Mouse (Mus musculus): ENCODE data around the gene Fetub. TPM values are rescaled to one million over a fixed set of nuclear protein-coding genes. Genes with fewer than 3 reads are reported as not detected.

Fetub gene
- total RNA-seq, 2 experiments from 2014 or later, result not detected

- H3K4me3 ChIP-seq, result no peak overlapping the region
- TF ChIP-seq CTCF (IDR thresholded peaks at IDR 0.05), result no peak
- DNase-seq (ENCODE audit: extremely low spot score in 1 of 2, low spot score in 2 of 2), result no peak
- H3K27ac ChIP-seq, result no peak overlapping the region
- intact Hi-C loops (cut with DNase I), result no loop called here
Observed at GRCm38 (mm10) chr16:22888835-22889234, 29.3 kb upstream of the Fetub start.

DNA sequence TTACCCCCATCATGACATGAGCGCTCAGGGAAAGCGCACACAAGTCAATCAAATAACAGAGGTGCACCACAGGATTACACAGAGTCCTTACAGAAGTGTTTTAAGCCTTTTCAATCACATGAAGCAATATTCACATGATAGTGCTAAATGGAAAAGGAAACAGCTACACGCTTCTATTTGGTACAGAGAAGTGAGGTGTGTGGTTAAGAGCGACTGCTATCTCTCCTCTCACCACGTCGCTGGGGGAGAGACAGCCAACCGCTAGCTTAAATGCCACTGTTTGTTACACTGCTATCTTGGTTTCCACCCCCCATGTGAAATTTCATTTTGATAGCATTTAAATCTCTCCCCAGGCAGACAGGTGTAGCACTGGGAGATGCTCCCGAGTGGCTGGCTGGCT is 28.4 kb upstream of the Fetub start:
- Histone ChIP-seq H3K27ac (no peak overlapping the region), H3K4me3 (no peak overlapping the region)
- TF ChIP-seq CTCF (IDR thresholded peaks at IDR 0.05), result no peak
- intact Hi-C loops (cut with DNase I), result no loop called here
- no peak for DNase-seq (ENCODE audit: extremely low spot score in 1 of 2, low spot score in 2 of 2)

DNA sequence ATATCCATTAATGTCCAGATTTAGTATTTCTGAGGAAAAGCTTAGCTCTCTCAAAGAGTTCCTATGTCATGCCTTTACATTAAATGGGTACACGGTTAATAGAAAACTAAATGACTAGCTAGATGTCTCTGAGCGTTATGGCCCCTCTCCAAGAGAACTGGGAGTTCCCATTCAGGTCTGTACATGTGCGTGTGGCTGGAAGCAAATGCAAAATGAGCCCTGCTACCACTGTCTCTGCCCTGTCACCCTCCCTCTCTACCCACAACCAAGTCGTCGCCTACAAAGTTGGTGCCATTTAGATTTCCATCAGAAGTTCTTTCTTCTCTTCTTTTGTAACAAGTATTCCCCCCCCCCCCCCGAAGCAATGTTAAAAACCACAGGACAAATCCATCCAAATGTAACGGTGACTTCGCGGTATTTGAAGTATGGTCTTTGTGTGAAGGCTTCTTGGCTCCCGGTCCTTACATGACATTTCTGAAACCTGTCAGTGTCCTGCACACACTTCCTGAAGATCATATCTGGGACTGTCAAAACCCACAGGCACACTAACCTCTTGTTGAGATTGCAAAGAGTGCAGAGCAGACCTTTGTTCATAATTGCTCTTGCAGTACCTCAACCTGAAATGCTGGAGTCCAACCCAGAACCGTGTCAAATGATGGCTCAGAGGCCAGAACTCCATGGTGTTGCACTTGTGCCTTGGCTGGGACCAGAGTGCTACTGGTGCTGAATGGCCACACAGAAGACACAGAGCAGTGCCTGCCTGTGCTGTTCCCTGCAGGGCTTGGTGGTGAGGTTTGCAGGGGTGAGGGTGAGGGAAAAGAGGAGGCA is 27.2 kb upstream of the Fetub start, which contains the start of gene Ahsg:
TSS of gene Ahsg (plus strand) at position 595 of the 828 bp plus-strand sequence.
- Histone ChIP-seq H3K27ac (no peak within 1 kb of the TSS), H3K4me3 (no peak within 1 kb of the TSS)
- no peak for TF ChIP-seq CTCF (IDR thresholded peaks at IDR 0.05)
- intact Hi-C loops (cut with DNase I), result no loop called here
- no peak for DNase-seq (ENCODE audit: extremely low spot score in 1 of 2, low spot score in 2 of 2)

GRCm38 (mm10) chr16:22891733-22892154 is 26.4 kb upstream of the Fetub start:
- no peak overlapping the region for H3K4me3 ChIP-seq
- DNase-seq (ENCODE audit: extremely low spot score in 1 of 2, low spot score in 2 of 2), result no peak
- H3K27ac ChIP-seq, result no peak overlapping the region
- no peak for TF ChIP-seq CTCF (IDR thresholded peaks at IDR 0.05)
- intact Hi-C loops (cut with DNase I), result no loop called here

DNA sequence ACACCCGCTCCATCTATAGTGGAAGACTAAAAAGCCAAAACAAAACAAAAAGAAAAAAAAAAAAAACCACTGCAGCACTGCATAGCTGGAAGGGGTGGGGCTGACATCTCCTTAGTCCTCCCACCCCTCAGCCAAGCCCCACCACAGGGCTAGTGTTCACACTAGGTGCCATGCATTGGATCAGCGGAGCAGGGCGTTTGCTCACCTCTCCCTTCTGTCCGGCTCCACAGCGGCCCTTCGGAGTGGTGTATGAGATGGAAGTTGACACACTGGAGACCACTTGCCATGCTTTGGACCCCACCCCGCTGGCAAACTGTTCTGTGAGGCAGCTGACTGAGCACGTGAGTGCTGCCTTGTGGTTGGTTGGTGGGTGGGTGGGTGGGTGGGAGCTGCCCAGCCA is 24.0 kb upstream of the Fetub start:
- DNase-seq (ENCODE audit: extremely low spot score in 1 of 2, low spot score in 2 of 2), result no peak
- TF ChIP-seq CTCF (IDR thresholded peaks at IDR 0.05), result no peak
- Histone ChIP-seq H3K27ac (no peak overlapping the region), H3K4me3 (no peak overlapping the region)
- intact Hi-C loops (cut with DNase I), result no loop called here

DNA sequence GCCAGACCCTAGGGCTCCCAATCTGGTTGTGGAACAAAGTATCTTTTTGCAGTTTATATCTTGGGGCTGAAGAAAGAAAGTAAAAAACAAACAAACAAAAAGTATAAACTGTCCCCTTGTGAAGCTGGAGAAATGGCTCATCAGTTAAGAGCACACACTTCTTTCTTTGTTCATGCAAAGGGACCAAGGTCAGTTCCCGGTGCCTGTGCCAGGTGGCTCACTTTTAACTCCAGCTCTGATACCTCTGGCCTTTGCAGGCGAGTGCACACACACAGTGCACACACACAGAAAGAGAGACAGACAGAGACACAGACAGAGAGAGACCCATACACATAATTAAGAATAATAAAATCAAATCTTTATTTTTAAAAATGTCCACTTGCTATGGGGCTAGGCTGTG is 21.5 kb upstream of the Fetub start:
- no peak for DNase-seq (ENCODE audit: extremely low spot score in 1 of 2, low spot score in 2 of 2)
- H3K4me3 ChIP-seq, result no peak overlapping the region
- intact Hi-C loops (cut with DNase I), result no loop called here
- TF ChIP-seq CTCF (IDR thresholded peaks at IDR 0.05), result no peak
- H3K27ac ChIP-seq, result no peak overlapping the region

DNA sequence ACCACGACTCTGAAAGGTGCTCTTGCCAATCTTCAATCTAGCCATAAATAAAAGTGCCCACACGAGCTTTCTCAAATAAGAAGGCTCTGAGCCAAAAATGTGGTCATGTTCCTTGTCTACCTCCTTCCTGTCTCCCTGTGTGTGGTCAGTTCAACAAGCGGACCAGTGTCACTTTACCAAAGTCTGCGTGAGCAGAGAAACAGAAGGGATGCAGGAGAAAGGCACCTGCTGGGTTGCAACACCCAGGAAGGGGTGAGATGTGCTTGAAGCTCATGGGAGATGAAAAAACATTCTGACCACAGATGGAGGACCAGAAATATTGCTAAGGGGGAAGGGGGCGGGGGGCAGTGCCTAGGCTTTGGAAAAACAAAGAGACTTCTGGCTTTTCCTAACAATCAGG is 18.8 kb upstream of the Fetub start:
- H3K4me3 ChIP-seq, result no peak overlapping the region
- no peak overlapping the region for H3K27ac ChIP-seq
- DNase-seq (ENCODE audit: extremely low spot score in 1 of 2, low spot score in 2 of 2), result no peak
- intact Hi-C loops (cut with DNase I), result no loop called here
- no peak for TF ChIP-seq CTCF (IDR thresholded peaks at IDR 0.05)

GRCm38 (mm10) chr16:22899866-22900570 is 18.1 kb upstream of the Fetub start:
- no peak for TF ChIP-seq CTCF (IDR thresholded peaks at IDR 0.05)
- Histone ChIP-seq H3K27ac (no peak overlapping the region), H3K4me3 (no peak overlapping the region)
- DNase-seq (ENCODE audit: extremely low spot score in 1 of 2, low spot score in 2 of 2), result no peak
- intact Hi-C loops (cut with DNase I), result no loop called here

DNA sequence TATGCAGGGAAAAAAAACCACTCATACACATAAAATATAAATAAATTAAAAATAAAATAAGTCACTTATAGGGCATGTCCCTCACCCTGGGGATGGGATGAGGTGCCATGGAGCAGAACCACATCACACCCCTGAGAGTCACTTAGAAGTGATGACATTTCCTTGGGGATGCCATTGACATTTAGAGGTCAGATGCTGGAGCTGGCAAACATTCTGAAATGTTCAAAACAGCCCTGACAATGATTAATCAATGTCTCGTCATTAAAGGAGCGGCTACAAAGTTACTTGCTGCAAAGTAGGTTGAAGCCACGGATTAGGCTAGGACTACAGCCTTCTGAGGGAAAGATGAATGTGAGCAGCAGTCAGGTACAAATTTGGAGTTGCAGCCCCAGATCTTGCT is 16.8 kb upstream of the Fetub start:
- DNase-seq (ENCODE audit: extremely low spot score in 1 of 2, low spot score in 2 of 2), result no peak
- intact Hi-C loops (cut with DNase I), result no loop called here
- TF ChIP-seq CTCF (IDR thresholded peaks at IDR 0.05), result no peak
- Histone ChIP-seq H3K4me3 (no peak overlapping the region), H3K27ac (no peak overlapping the region)

GRCm38 (mm10) chr16:22909290-22909689 is 8.8 kb upstream of the Fetub start:
- H3K27ac ChIP-seq, result no peak overlapping the region
- intact Hi-C loops (cut with DNase I), result no loop called here
- TF ChIP-seq CTCF (IDR thresholded peaks at IDR 0.05), result no peak
- no peak overlapping the region for H3K4me3 ChIP-seq
- no peak for DNase-seq (ENCODE audit: extremely low spot score in 1 of 2, low spot score in 2 of 2)

GRCm38 (mm10) chr16:22911986-22912385 is 6.1 kb upstream of the Fetub start:
- H3K27ac ChIP-seq, result no peak overlapping the region
- intact Hi-C loops (cut with DNase I), result no loop called here
- H3K4me3 ChIP-seq, result no peak overlapping the region
- no peak for DNase-seq (ENCODE audit: extremely low spot score in 1 of 2, low spot score in 2 of 2)
- TF ChIP-seq CTCF (IDR thresholded peaks at IDR 0.05), result no peak

DNA sequence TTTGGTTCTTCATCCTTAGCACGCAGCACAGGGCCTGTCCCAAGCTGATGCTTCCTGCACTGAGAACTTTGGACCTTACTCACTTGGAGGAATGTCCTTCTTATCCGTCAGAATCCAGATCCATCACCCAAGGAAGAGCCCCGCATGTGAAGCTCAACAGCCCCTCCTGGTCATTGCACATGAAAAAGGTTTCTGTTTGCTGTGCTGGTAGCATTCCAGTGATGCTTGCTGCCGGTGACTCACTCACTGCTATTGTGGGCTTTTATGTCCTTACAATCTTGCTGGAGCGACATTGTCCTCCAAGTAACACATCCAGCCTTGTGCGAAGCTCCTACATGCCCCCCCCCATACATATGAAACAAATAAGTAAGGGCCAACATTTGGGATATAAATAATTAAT is 5.2 kb upstream of the Fetub start:
- no peak for DNase-seq (ENCODE audit: extremely low spot score in 1 of 2, low spot score in 2 of 2)
- no peak overlapping the region for H3K4me3 ChIP-seq
- intact Hi-C loops (cut with DNase I), result no loop called here

More for the DNA sequence above, 5.2 kb upstream of the Fetub start:
- no peak for TF ChIP-seq CTCF (IDR thresholded peaks at IDR 0.05)
- H3K27ac ChIP-seq, result no peak overlapping the region
